Mouse (Mus musculus): ENCODE measurements around the gene Tmem232.

DNA sequence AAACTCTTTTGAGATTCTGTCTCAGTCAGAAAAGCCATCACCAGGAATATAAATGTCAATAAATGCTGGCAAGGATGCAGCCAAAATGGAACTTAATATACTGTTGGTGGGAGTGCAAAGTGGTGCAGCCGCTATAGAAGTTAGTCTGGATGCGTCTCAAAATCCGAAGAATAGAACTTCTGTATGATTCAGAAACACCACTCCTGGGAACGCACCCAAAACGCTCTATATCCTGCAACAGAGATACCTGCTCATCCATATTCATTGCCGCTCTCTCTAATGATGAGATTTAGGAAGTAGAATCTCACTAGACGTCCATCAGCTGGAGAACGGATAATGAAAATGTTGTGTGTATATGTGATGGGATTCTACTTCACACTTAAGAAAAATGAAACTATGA, 290.3 kb downstream of the Tmem232 start:
- TF ChIP-seq TAL1 (IDR thresholded peaks at IDR 0.05; ENCODE audit: low read length) = no peak
- no peak for TF ChIP-seq GATA1 (IDR thresholded peaks at IDR 0.05; ENCODE audit: low read length)

Measured in erythroblast, embryonic 14.5 days (primary cell).